Mouse (Mus musculus) heart, embryonic 11.5 days (tissue): ENCODE measurements around the gene Tmem145. TPM values are rescaled to one million over a fixed set of nuclear protein-coding genes. Genes with fewer than 3 reads are reported as not detected.

Experiments used
- ATAC-seq: fragments of 200-750 bp; cut with Nextera tagmentation; replicated peaks from 2 replicates; pipeline ENCODE4 v1.8.0; 2017; ENCODE audit warnings: moderate library complexity; ENCODE audit not compliant: insufficient number of reproducible peaks, low FRiP score, low TSS enrichment
- H3K27ac ChIP-seq: fragments of 300-500 bp; sonication (generic); 2 replicates; pipeline ENCODE4 v1.5.1; 2014; ENCODE audit warnings: mild to moderate bottlenecking, low read depth, low read length
- H3K27me3 ChIP-seq: fragments of 300-500 bp; sonication (generic); 2 replicates; pipeline ENCODE4 v1.6.1; 2014; ENCODE audit warnings: mild to moderate bottlenecking, low read length, mixed read lengths; ENCODE audit not compliant: control insufficient read depth, insufficient read depth
- H3K36me3 ChIP-seq: fragments of 300-500 bp; sonication (generic); 2 replicates; pipeline ENCODE4 v1.6.1; 2014; ENCODE audit warnings: mild to moderate bottlenecking, low read length, moderate library complexity, mixed read lengths; ENCODE audit not compliant: control insufficient read depth, insufficient read depth
- H3K4me1 ChIP-seq: fragments of 300-500 bp; sonication (generic); 2 replicates; pipeline ENCODE4 v1.6.1; 2014; ENCODE audit warnings: low read length; ENCODE audit not compliant: control insufficient read depth, insufficient read depth
- H3K4me2 ChIP-seq: fragments of 300-500 bp; sonication (generic); 2 replicates; pipeline ENCODE4 v1.6.1; 2014; ENCODE audit warnings: mild to moderate bottlenecking, moderate library complexity
- H3K4me3 ChIP-seq: fragments of 300-500 bp; sonication (generic); 2 replicates; pipeline ENCODE4 v1.5.1; 2014; ENCODE audit warnings: low read depth, low read length
- H3K9ac ChIP-seq: fragments of 300-500 bp; sonication (generic); 2 replicates; pipeline ENCODE4 v1.6.1; 2014; ENCODE audit warnings: mild to moderate bottlenecking, low read depth, low read length, moderate library complexity
- H3K9me3 ChIP-seq: fragments of 300-500 bp; sonication (generic); replicated peaks from 2 replicates; pipeline ENCODE4 v1.6.1; 2016; ENCODE audit warnings: low read length; ENCODE audit not compliant: control insufficient read depth
- WGBS: fragments of 180-500 bp; shearing (Covaris S2); extraction: QIAGEN DNeasy Blood & Tissue Kit; methylation state at CpG from one replicate; pipeline ENCODE4 v1.1.7; 2014; ENCODE audit not compliant: insufficient replicate concordance; 5-methylcytosine and 5-hydroxymethylcytosine counted together
- polyA plus RNA-seq: library from polyadenylated mRNA; unstranded; fragments of >200 nt; fragmentation: Nextera tagmentation; extraction: Ambion mirVana; gene quantifications from 2 replicates; pipeline ENCODE4 v1.2.1, GENCODE M21; 2014

Gene Tmem145
- polyA plus RNA-seq, 1 experiment from 2014 or later, result 0.17 TPM

DNA sequence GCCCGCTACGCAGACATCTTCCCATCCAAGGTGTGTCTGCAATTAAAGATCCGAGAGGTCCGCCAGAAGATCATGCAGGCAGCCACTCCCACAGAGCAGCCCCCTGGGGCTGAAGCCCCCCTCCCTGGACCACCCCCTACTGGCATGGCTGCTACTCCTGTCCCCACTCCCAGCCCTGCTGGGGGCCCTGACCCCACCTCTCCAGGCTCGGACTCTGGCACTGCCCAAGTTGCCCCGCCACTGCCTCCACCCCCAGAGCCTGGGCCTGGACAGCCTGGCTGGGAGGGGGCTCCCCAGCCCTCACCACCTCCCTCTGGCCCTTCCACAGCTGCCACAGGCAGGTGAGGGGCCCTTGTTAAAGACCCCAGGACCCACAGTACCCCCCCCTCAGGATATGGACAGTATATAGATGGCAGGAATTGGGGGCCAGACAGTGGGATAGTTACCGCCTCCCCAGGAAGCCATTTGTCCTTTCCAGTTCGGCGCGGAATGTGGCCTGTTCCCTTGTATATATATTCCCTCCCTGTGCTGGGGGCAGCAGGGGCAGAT lies 12.6 kb upstream of the Tmem145 start:
- no peaks in the 10 kb centered on the region for H3K27me3 ChIP-seq
- peaks cover 18% of the 10 kb centered on the region for H3K4me1 ChIP-seq
- WGBS, result 80% methylated on average over 10 of the region's 10 CpGs
- no peak overlapping the region for H3K4me3 ChIP-seq
- H3K9ac ChIP-seq, result 0 out of 2 replicates have a peak overlapping the region, but pooled peaks have one; percentile 43
- peaks cover 51% of the 10 kb centered on the region for H3K36me3 ChIP-seq
- H3K27ac ChIP-seq, result peak overlapping the region; percentile 41; the same call in 1 of the 2 replicates
- H3K9me3 ChIP-seq, result no peaks in the 10 kb centered on the region; the same call in 1 of the 2 replicates
- H3K4me2 ChIP-seq, result no peak overlapping the region
- ATAC-seq, result no peak

DNA sequence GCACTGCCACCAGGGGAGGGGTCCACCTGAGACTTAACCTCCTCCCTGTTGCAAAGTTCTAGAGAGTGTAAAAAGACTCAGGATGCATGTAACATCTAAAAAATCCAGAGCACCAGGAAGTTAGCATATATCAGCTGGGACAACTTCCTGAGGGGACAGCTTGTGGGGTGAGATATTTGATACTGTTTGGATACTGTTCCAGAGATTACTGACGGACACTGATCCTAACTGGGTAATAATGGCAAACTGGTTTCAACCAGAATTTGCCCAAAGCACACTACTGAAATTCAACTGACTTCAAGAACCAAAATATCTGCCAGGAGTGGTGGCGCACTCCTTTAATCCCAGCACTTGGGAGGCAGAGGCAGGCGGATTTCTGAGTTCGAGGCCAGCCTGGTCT lies 11.4 kb upstream of the Tmem145 start:
- Histone ChIP-seq H3K27me3 (no peaks in the 10 kb centered on the region), H3K4me3 (no peak overlapping the region), H3K9me3 (no peaks in the 10 kb centered on the region), H3K36me3 (peaks cover 38% of the 10 kb centered on the region), H3K4me1 (peaks cover 18% of the 10 kb centered on the region), H3K4me2 (no peak overlapping the region), H3K27ac (no peak overlapping the region), H3K9ac (no peak overlapping the region)
- no peak for ATAC-seq
- WGBS, result 86% methylated on average over 4 of the region's 4 CpGs

DNA sequence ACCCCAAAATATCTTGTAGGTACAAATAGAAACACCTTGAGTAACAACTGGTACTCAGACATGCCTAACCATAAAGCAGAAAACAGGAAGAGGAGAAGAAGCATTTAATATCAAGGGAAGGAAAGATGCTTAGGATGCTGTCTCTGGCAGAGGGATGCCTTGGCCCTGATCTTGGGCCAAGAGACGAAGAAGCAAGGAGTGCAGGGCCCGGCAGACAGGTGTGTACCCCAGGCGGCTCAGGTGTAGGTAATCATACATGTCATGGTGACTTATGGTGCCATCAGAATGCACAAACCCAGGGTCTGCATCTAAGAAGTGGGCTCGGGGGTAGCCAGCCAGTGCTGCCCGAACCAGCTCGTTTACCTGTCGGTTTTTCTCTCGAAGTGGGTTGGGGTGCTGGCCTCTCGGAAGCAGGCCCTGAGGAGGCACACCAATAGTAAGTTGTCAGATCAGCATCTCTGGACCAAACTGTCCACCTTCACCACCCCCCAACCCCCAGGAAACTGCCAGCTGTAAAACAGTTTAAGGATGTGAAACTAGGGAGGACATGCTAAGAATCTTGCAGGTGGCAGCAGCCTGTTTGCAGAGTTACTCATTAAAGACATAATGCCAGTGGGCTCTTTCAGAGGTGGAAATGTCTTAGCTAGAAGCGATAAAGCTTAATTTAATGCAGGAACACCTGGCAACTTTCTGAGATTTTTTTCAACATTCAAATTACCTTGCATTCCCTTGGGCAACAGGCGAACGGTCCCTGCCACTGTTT lies 10.8 kb upstream of the Tmem145 start:
- Histone ChIP-seq H3K9ac (no peak overlapping the region), H3K27me3 (no peaks in the 10 kb centered on the region), H3K4me2 (no peak overlapping the region), H3K36me3 (peaks cover 32% of the 10 kb centered on the region), H3K9me3 (no peaks in the 10 kb centered on the region), H3K27ac (no peak overlapping the region), H3K4me3 (no peak overlapping the region), H3K4me1 (peaks cover 18% of the 10 kb centered on the region)
- no peak for ATAC-seq
- 86% methylated on average over 12 of the region's 12 CpGs for WGBS

DNA sequence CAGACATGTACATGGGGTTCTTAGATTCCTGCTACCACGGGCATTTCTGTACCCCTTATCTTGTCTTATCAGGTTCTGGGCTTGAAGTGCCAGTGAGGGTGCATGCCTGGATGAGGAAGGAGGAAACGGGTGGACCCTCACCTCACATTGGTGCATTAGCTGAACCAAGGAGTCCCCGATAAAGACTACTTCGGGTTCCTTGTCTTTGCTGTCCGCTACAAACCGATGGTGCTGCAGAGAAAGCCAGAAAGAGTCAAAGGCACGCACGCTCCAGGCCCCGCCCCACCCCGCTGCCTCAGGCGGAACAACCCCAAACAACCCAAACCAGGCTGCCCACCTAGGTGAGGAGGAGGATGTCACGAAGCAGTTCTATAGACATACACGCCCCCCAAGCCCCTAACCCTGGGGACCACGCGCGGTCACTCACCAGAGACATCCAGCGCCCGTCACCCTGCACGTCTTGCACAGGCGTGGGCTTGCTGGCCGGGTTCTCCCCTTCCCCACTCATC lies 8.9 kb upstream of the Tmem145 start:
- Histone ChIP-seq H3K4me3 (peak overlapping the region; percentile 83), H3K9ac (peak overlapping the region; percentile 85), H3K36me3 (peaks cover 21% of the 10 kb centered on the region), H3K9me3 (no peaks in the 10 kb centered on the region), H3K27ac (peak overlapping the region; percentile 95), H3K4me1 (peaks cover 15% of the 10 kb centered on the region), H3K27me3 (no peaks in the 10 kb centered on the region), H3K4me2 (peak overlapping the region; percentile 94)
- WGBS, result 1% methylated on average over 21 of the region's 21 CpGs
- peak; percentile 20; the same call in 1 of the 2 replicates for ATAC-seq

DNA sequence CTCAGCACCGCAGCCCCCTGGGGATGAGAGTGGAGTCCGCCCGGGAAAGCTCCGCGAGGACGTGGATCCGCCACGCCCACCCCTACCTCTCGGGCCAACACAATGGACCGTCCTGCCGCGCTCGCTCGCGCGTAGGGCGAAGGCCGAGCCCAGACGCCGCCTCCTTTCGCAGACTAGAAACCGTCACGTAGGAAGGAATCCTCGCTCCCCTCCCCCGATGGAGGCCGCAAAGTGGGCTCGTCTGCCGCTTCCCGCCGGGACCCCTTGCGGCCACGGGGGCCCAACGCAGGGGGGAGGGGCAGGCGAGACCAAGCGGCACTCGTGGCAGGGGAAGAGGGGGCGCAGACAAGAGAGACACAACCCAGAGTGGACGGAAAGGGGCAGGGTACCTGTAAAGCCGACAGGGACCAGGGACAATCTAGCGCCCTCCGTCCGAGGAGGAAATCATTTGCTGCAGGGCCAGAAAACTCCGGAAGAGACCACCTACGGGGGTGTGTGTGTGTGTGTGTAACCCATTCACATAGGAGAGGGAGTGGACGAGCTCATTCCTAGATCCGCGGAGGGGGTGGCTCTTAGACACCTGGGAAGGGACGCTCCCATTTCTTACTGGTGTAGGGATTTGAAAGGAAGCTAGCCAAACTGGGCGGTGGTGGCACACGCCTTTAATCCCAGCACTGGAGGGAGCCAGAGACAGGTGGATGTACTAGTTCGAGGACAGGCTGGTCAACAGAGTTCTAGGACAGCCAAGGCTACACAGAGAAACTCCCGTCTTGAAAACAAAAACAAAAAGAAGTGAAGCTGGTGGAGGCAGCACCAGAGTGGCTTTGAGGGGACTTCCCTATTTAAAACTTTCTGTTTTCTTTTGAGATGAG lies 8.2 kb upstream of the Tmem145 start, which contains the start of gene Pafah1b3:
Pafah1b3 (minus strand) TSS at position 533 of the 872 bp plus-strand sequence.
- Histone ChIP-seq H3K9me3 (no peaks in the 10 kb centered on the region), H3K9ac (peak within 1 kb of the TSS; percentile 85), H3K36me3 (peaks cover 15% of the 10 kb centered on the region), H3K4me1 (peaks cover 15% of the 10 kb centered on the region), H3K4me3 (peak within 1 kb of the TSS; percentile 83), H3K27me3 (peaks cover 2% of the 10 kb centered on the region; the same call in 1 of the 2 replicates), H3K4me2 (peak within 1 kb of the TSS; percentile 94), H3K27ac (peak within 1 kb of the TSS; percentile 95)
- under 1% methylated on average over 51 of the region's 52 CpGs for WGBS
- ATAC-seq, result peak; percentile 88

DNA sequence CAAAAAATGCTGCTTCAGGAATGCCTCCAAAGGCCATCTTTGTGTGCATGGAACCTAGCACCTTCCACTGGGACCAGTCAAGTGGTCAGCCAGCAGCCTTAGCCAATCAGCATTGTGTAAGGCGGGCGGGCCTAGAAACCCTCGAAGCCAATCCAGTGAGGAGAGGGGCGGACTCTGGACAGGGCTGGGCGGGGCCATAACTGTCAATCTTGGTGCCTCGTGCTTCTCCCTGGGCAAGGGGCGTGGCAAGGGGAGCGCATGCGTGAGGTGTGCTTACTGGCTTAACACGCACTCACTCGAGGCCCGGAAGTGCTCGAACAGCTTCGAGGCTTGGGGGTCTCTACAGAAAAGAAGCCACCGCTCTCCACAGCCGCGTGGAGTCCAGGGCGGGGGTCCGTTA lies 4.8 kb upstream of the Tmem145 start, which contains the start of gene Prr19:
Prr19 (plus strand) TSS at position 349 of the 400 bp plus-strand sequence.
- no peak within 1 kb of the TSS for H3K27ac ChIP-seq
- WGBS, result 52% methylated on average over 19 of the region's 19 CpGs

DNA sequence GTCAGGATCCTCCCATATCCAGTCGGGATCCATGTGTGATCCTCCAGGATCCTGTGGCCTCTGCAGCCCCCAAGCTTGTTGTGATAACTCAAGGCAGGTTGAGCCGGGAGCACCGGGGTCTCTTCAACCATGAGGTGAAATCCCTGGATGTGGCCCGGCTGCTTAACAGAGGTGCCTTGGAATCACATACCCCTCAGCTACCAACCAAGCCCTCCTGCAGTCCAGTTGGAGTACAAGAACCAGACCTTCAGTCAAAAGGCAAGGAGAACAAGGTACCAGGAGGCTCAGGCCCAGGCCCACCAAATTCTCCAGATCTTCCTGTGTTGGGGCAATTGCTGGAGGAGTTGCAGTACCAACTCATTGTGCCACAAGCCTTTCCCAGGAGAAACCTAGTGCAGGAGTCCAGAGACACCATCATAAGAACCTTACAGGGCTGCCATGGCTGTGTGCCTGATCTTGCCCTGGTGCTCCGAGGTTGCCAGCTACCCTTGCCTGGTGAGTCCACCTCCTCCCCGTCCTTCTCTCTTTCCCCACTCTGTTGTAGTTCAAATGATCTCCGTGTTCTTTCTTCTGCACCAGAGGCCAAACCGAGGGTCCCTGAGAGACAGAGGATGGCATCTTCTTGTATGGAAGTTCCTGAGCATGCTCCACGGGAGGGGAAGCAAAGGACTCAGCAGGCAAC lies 2.8 kb upstream of the Tmem145 start:
- Histone ChIP-seq H3K27me3 (peaks cover 35% of the 10 kb centered on the region), H3K9me3 (no peaks in the 10 kb centered on the region), H3K4me2 (no peak overlapping the region), H3K9ac (no peak overlapping the region), H3K4me3 (no peak overlapping the region), H3K36me3 (no peaks in the 10 kb centered on the region), H3K4me1 (0 out of 2 replicates have a peak, but pooled peaks cover 3% of the 10 kb centered on the region), H3K27ac (no peak overlapping the region)
- no peak for ATAC-seq
- 52% methylated on average over 9 of the region's 9 CpGs for WGBS

More for the DNA sequence above, 4.8 kb upstream of the Tmem145 start, which contains the start of gene Prr19:
- no peak; the same call in 1 of the 2 replicates for ATAC-seq
- H3K27me3 ChIP-seq, result peaks cover 18% of the 10 kb centered on the region
- H3K4me1 ChIP-seq, result peaks cover 9% of the 10 kb centered on the region
- no peak within 1 kb of the TSS for H3K9ac ChIP-seq
- no peaks in the 10 kb centered on the region for H3K9me3 ChIP-seq
- no peak within 1 kb of the TSS for H3K4me2 ChIP-seq
- H3K4me3 ChIP-seq, result no peak within 1 kb of the TSS
- H3K36me3 ChIP-seq, result no peaks in the 10 kb centered on the region

DNA sequence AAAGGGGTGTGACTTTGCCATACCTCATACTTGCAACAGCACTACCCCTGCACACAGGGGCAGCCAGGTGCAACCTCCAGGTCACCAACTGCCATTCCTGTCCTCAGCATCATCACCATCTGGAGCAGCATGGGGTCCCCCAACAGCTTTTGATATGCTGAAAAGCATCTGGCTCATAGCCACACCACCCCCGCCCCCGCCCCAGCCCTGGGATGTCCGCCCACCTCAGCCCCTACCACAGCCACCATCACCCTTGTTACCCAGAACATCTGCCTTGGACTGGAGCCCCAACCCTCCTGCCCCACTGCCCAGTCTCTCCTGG lies 2.3 kb upstream of the Tmem145 start:
- H3K4me1 ChIP-seq, result 0 out of 2 replicates have a peak, but pooled peaks cover 3% of the 10 kb centered on the region
- H3K27me3 ChIP-seq, result peaks cover 40% of the 10 kb centered on the region
- no peaks in the 10 kb centered on the region for H3K36me3 ChIP-seq
- no peak overlapping the region for H3K4me3 ChIP-seq
- H3K9me3 ChIP-seq, result no peaks in the 10 kb centered on the region
- no peak overlapping the region for H3K27ac ChIP-seq
- no peak overlapping the region for H3K9ac ChIP-seq
- WGBS, result 60% methylated on average over 3 of the region's 3 CpGs
- ATAC-seq, result no peak
- no peak overlapping the region for H3K4me2 ChIP-seq
